Mouse (Mus musculus) yolk sac, embryonic 10.5 days (tissue): ENCODE results near the gene Rnf2.
"Not testable (repeated sequence)": the region's sequence is repeated elsewhere in the genome, so short reads cannot be mapped to it uniquely, and the experiment has no call there.

Source experiments
- DNase-seq: peaks from one replicate; pipeline ENCODE4 v3.0.0-alpha.2; 2017; ENCODE audit warnings: low spot score

Rnf2 gene

DNA sequence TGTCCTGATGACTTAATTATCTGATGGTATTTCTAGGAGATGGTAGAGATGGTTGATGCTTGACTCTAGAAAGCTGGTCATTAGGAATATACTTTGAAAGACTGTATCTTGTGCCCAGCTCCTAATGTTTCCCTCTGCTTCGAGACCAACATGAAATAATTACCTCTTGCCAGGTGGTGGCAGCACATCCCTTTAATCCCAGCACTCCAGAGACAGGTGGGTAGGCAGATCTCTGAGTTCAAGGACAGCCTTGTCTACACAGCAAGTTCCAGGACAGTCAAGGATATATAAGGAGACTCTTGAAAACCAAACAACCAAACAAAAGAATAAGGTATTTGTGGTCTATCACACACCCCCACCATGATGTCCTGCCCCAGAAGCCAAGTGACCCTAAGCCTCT, 17.2 kb downstream of the Rnf2 start:
- no peak for DNase-seq

GRCm38 (mm10) chr1:151482497-151482896, 18.3 kb downstream of the Rnf2 start:
- no peak for DNase-seq

GRCm38 (mm10) chr1:151472386-151472785, 28.4 kb downstream of the Rnf2 start:
- not testable (repeated sequence) for DNase-seq

- DNase-seq, result no peak
Observed at GRCm38 (mm10) chr1:151471429-151471828, 29.3 kb downstream of the Rnf2 start.

DNA sequence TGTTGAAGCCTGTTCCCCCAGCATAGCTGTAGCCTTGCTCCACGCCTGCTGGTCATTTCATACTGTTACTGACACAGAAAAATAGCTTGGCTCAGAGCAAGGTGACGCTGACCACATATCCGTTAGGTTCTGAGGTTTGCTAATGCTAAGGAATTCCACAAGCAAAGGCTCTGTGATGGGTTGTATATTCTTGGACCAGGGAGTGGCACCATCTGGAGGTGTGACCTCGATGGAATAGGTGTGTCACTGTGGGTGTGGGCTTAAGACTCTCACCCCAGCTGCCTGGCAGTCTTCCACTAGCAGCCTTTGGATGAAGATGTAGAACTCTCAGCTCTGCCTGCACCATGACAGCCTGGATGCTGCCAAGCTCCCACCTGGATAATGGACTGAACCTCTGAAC, 34.2 kb downstream of the Rnf2 start:
- DNase-seq, result no peak

GRCm38 (mm10) chr1:151464914-151465313, 35.8 kb downstream of the Rnf2 start:
- DNase-seq, result no peak

- no peak for DNase-seq
Observed at GRCm38 (mm10) chr1:151461265-151461664, 39.5 kb downstream of the Rnf2 start.

DNA sequence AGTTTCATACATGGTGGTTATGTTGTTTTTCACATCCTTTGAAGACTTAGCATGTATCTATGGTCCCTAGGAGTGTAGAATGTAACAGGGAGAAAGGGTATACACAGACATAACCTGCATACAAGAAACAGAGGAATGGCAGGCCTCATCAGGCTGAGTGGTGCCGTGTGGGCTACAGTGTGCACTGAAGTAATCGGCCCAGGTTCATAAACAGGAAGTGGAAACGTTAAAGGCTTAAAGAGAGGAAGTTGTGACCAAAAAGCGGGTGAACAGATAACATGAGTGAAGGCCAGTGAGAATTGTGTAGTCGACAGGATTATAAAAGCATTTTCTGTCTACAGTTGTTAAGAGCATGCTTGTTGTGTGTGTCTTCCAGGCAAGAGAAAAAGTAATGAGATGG, 43.7 kb downstream of the Rnf2 start:
- DNase-seq, result no peak

- DNase-seq, result no peak
Observed at GRCm38 (mm10) chr1:151451946-151452345, 48.8 kb downstream of the Rnf2 start.

DNA sequence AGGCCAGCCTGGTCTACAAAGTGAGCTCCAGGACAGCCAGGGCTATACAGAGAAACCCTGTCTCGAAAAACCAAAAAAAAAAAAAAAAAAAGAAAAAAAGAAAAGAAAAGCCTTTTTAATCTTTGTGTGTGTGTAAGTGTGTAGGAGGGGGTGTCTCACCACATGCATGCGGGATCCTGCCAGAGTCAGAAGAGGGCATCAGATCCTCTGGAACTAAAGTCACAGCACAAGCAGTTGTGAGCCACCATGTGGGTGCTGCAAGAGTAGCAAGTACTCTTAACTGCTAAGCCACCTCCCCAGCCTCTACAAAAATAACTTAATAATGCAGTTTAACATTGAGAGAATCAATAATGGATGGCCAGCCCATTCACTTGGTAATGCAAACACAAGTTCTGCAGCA, 49.9 kb downstream of the Rnf2 start:
- DNase-seq, result no peak

- DNase-seq, result no peak
Observed at GRCm38 (mm10) chr1:151449866-151450265, 50.9 kb downstream of the Rnf2 start.

GRCm38 (mm10) chr1:151435431-151435830, 65.3 kb downstream of the Rnf2 start:
- no peak for DNase-seq

DNA sequence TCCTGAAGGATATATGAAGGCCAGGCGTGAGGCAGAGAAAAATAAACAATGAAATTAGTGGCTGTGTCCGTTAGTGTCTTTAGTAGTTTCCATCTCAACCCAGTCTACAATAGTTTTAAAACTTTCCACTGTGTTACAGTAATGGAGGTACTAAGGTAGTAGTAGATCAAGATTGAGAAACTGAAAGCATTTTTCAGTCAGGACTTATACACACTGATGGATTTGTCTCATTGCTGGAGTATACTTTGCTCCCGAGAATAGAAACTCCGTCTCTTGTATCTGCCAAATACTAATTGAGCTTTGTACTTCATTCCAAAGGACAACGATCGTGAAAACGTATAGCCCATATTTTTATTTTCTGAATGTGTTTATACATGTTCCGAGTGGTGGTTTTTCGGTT, 71.4 kb downstream of the Rnf2 start:
- no peak for DNase-seq

GRCm38 (mm10) chr1:151428263-151429221, 72.2 kb downstream of the Rnf2 start, which contains the start of the genes Swt1 and Trmt1l:
Gene Swt1 (minus strand): TSS chr1:151428455.
Gene Trmt1l (plus strand): TSS chr1:151428542.
- DNase-seq, result peak; percentile 98

DNA sequence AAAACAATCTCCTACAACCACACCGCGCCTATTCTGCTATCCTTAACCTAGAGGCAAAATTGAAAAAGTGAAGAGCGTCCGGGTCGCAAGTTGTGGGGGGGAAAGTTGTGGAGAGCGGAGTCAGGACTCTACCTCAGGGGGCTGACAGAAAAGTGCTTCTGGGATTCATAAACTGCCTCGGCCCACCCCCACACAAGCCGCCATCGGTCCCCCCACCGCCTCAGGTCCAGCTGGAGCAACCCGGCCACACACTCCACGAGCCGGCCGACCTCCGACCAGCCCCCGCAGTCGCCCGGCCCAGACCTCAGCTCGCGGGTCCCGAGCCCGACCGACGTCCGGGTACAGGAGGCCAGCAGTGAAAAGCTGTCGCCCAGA, 72.9 kb downstream of the Rnf2 start:
- no peak for DNase-seq

GRCm38 (mm10) chr1:151426947-151427600, 73.7 kb downstream of the Rnf2 start:
- peak; percentile 65 for DNase-seq

GRCm38 (mm10) chr1:151422178-151422577, 78.6 kb downstream of the Rnf2 start:
- no peak for DNase-seq

DNA sequence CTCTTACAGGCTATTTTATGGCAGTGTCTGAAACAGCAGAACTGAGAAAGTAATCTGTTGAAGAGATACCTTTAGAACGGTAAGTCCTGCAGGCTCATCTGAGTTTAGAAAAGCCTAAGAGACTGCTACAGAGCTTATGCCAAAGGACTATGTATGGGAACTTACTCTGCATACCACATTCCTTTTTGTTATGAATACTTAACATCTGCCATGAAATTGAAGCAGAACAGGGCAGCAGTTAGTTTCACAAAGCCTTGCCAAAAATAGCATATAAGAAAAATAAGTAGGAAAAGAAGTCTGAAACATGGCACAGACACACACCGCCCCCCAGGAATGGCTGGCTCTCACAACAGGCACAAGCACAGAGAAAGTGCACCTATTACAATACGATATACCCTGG, 90.9 kb downstream of the Rnf2 start:
- no peak for DNase-seq
